Mouse (Mus musculus) MEL (cell line): ENCODE data around the gene Pex11b.

Experiments
- CTCF ChIP-seq, 3 experiments: IDR thresholded peaks in 2 of 3; conservative IDR thresholded peaks in 1 of 3; 2 replicates each; pipeline ENCODE4 v1.5.1; 2011 to 2012; ENCODE audit warnings: low read length in 3 of 3, low read depth in 2 of 3, mild to moderate bottlenecking in 2 of 3, improper control_type of control experiment in 1 of 3, inconsistent platforms in 1 of 3, mixed read lengths in 1 of 3, moderate library complexity in 1 of 3; ENCODE audit not compliant: control insufficient read depth in 1 of 3, insufficient read depth in 1 of 3, poor library complexity in 1 of 3, severe bottlenecking in 1 of 3
- ELF1 ChIP-seq: IDR thresholded peaks from 2 replicates; pipeline ENCODE4 v1.6.1; 2014; ENCODE audit warnings: low read depth, mild to moderate bottlenecking, inconsistent platforms, low read length, improper control_type of control experiment, moderate library complexity
- MAFK ChIP-seq: IDR thresholded peaks from 2 replicates; pipeline ENCODE4 v1.6.1; 2011; ENCODE audit warnings: low read depth, mild to moderate bottlenecking, low read length, improper control_type of control experiment, borderline replicate concordance
- MXI1 ChIP-seq: IDR thresholded peaks from 2 replicates; pipeline ENCODE4 v1.6.1; 2011; ENCODE audit warnings: mild to moderate bottlenecking, low read depth, low read length, improper control_type of control experiment
- POLR2A ChIP-seq, 2 experiments: IDR thresholded peaks; 2 replicates each; pipeline ENCODE4 v1.6.1; 2011 to 2012; ENCODE audit warnings: low read length in 2 of 2, mild to moderate bottlenecking in 2 of 2, control low read depth in 1 of 2, improper control_type of control experiment in 1 of 2, low read depth in 1 of 2, moderate library complexity in 1 of 2; ENCODE audit not compliant: control insufficient read depth in 1 of 2, insufficient read depth in 1 of 2, poor library complexity in 1 of 2
- POLR2AphosphoS2 ChIP-seq: IDR thresholded peaks from 2 replicates; pipeline ENCODE4 v1.6.1; 2011; ENCODE audit warnings: low read length, improper control_type of control experiment
- UBTF ChIP-seq: IDR thresholded peaks from 2 replicates; pipeline ENCODE4 v1.6.1; 2012; ENCODE audit warnings: low read depth, mild to moderate bottlenecking, inconsistent platforms, low read length, improper control_type of control experiment, moderate library complexity, borderline replicate concordance; ENCODE audit not compliant: insufficient read depth
- USF2 ChIP-seq, 2 experiments: IDR thresholded peaks; 2 replicates each; pipeline ENCODE4 v1.6.1; 2011 to 2012; ENCODE audit warnings: improper control_type of control experiment in 2 of 2, low read length in 2 of 2, borderline replicate concordance in 1 of 2, inconsistent platforms in 1 of 2, low read depth in 1 of 2, mild to moderate bottlenecking in 1 of 2; ENCODE audit not compliant: insufficient read depth in 1 of 2

GRCm38 (mm10) chr3:96693579-96693978 is 58.4 kb downstream of the Pex11b start:
- TF ChIP-seq USF2 (IDR thresholded peaks at IDR 0.05; ENCODE audit: borderline replicate concordance in 1 of 2, insufficient read depth in 1 of 2, low read depth in 1 of 2, low read length in 2 of 2) (no peak), MXI1 (no peak), POLR2AphosphoS2 (no peak), POLR2A (IDR thresholded peaks at IDR 0.05; ENCODE audit: control insufficient read depth in 1 of 2, insufficient read depth in 1 of 2, low read depth in 1 of 2, low read length in 2 of 2, poor library complexity in 1 of 2) (no peak), UBTF (no peak), MAFK (no peak), CTCF (IDR thresholded peaks at IDR 0.05 in 2 of 3, conservative IDR thresholded peaks at IDR 0.05 in 1 of 3; ENCODE audit: control insufficient read depth in 1 of 3, insufficient read depth in 1 of 3, low read depth in 2 of 3, low read length in 3 of 3, poor library complexity in 1 of 3, severe bottlenecking in 1 of 3) (no peak), ELF1 (no peak)
